Mouse (Mus musculus) E14TG2a.4 (cell line): ENCODE data around the gene Actn1.

ENCODE experiments used
- H3K27me3 ChIP-seq: 2 replicates; pipeline ENCODE4 v1.6.1; 2014; ENCODE audit warnings: low read length, control low read depth; ENCODE audit not compliant: insufficient read depth
- H3K36me3 ChIP-seq: 2 replicates; pipeline ENCODE4 v1.6.1; 2014; ENCODE audit warnings: low read length, control low read depth; ENCODE audit not compliant: insufficient read depth
- H3K4me1 ChIP-seq: replicated peaks from 2 replicates; pipeline ENCODE4 v1.6.1; 2014; ENCODE audit warnings: low read depth, low read length, control low read depth
- H3K4me3 ChIP-seq: replicated peaks from 2 replicates; pipeline ENCODE4 v1.5.1; 2014; ENCODE audit warnings: mild to moderate bottlenecking, low read length
- H3K9me3 ChIP-seq: 2 replicates; pipeline ENCODE4 v1.6.1; 2014; ENCODE audit warnings: low read length, control low read depth
- CTCF ChIP-seq: conservative IDR thresholded peaks from 2 replicates; pipeline ENCODE4 v1.5.1; 2014; ENCODE audit warnings: low read length
- NANOG ChIP-seq: IDR thresholded peaks from 2 replicates; pipeline ENCODE4 v1.6.1; 2014; ENCODE audit warnings: borderline replicate concordance, low read length, mixed read lengths
- POU5F1 ChIP-seq: IDR thresholded peaks from 2 replicates; pipeline ENCODE4 v1.6.1; 2014; ENCODE audit warnings: low read length, borderline replicate concordance

Actn1 gene

GRCm38 (mm10) chr12:80251554-80251953 is 8.6 kb downstream of the Actn1 start:
- Histone ChIP-seq H3K4me3 (no peak overlapping the region), H3K9me3 (no peaks in the 10 kb centered on the region), H3K4me1 (peaks cover 94% of the 10 kb centered on the region), H3K27me3 (no peaks in the 10 kb centered on the region), H3K36me3 (peaks cover 62% of the 10 kb centered on the region)
- no peak for TF ChIP-seq NANOG

DNA sequence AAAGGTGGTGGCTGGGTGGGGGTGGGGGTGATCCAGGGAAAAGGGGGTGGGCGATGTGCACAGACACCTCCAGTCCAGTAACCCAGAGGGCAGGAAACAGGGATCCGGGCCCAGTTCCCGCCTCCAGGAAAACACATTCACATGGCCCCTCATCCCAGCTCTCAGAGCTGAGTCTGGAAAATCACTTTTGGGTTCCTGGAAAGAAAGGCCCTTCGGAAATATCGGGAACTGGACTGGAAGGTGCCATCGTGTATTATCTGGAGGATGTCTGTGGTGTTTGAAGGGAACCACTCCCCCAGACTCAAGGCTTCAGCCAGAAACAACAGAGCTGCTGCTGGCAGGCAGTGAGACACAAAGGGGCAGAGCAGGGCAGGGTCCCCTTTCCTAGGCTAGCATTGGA is 10.6 kb downstream of the Actn1 start:
- H3K36me3 ChIP-seq = peaks cover 66% of the 10 kb centered on the region
- TF ChIP-seq CTCF (no peak), POU5F1 (no peak), NANOG (no peak)
- H3K9me3 ChIP-seq = no peaks in the 10 kb centered on the region
- peaks cover 96% of the 10 kb centered on the region for H3K4me1 ChIP-seq
- H3K4me3 ChIP-seq = no peak overlapping the region
- H3K27me3 ChIP-seq = no peaks in the 10 kb centered on the region

DNA sequence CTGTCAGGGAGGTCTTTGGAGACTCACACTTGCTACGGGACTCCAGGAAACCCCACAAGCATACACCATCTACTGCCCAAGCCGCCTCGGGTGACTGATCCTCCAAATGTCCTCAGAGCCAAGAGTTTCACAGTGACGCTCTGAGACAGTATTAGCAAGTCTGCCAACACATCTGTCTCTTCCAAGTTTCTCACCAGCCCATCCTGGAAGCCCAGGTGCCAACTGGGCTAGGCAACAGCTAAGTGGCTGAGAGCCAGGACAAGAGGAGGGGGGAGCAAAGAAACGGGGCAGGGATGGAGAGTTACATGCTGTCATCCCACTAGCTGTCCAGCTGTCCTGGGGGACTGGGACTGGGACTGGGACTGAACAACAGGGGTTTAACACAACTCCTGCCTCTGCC is 13.1 kb downstream of the Actn1 start:
- Histone ChIP-seq H3K36me3 (peaks cover 76% of the 10 kb centered on the region), H3K27me3 (no peaks in the 10 kb centered on the region), H3K9me3 (no peaks in the 10 kb centered on the region), H3K4me3 (no peak overlapping the region), H3K4me1 (peaks cover 96% of the 10 kb centered on the region)
- TF ChIP-seq CTCF (no peak), POU5F1 (no peak), NANOG (no peak)

- TF ChIP-seq CTCF (no peak), NANOG (no peak), POU5F1 (no peak)
These were observed 13.7 kb downstream of the Actn1 start for GRCm38 (mm10) chr12:80246505-80246904.

GRCm38 (mm10) chr12:80244755-80245154 is 15.4 kb downstream of the Actn1 start:
- H3K27me3 ChIP-seq = no peaks in the 10 kb centered on the region
- no peak overlapping the region for H3K4me3 ChIP-seq
- H3K36me3 ChIP-seq = peaks cover 86% of the 10 kb centered on the region
- peaks cover 96% of the 10 kb centered on the region for H3K4me1 ChIP-seq
- no peak for TF ChIP-seq POU5F1
- no peaks in the 10 kb centered on the region for H3K9me3 ChIP-seq

More at GRCm38 (mm10) chr12:80246505-80246904, 13.7 kb downstream of the Actn1 start:
- peaks cover 96% of the 10 kb centered on the region for H3K4me1 ChIP-seq
- H3K9me3 ChIP-seq = no peaks in the 10 kb centered on the region
- H3K27me3 ChIP-seq = no peaks in the 10 kb centered on the region
- H3K4me3 ChIP-seq = no peak overlapping the region
- peaks cover 78% of the 10 kb centered on the region for H3K36me3 ChIP-seq

- Histone ChIP-seq H3K9me3 (no peaks in the 10 kb centered on the region), H3K36me3 (peaks cover 89% of the 10 kb centered on the region), H3K4me3 (no peak overlapping the region), H3K4me1 (peaks cover 96% of the 10 kb centered on the region), H3K27me3 (no peaks in the 10 kb centered on the region)
- TF ChIP-seq CTCF (no peak), POU5F1 (no peak), NANOG (no peak)
These were observed 16.0 kb downstream of the Actn1 start for GRCm38 (mm10) chr12:80244127-80244526.

- H3K9me3 ChIP-seq = no peaks in the 10 kb centered on the region
- no peaks in the 10 kb centered on the region for H3K27me3 ChIP-seq
- H3K4me3 ChIP-seq = no peak overlapping the region
- peaks cover 85% of the 10 kb centered on the region for H3K36me3 ChIP-seq
- peaks cover 96% of the 10 kb centered on the region for H3K4me1 ChIP-seq
- no peak; the same call in 1 of the 2 replicates for TF ChIP-seq CTCF
- no peak for TF ChIP-seq POU5F1
- no peak for TF ChIP-seq NANOG
These were observed 16.8 kb downstream of the Actn1 start for GRCm38 (mm10) chr12:80243335-80243734.

DNA sequence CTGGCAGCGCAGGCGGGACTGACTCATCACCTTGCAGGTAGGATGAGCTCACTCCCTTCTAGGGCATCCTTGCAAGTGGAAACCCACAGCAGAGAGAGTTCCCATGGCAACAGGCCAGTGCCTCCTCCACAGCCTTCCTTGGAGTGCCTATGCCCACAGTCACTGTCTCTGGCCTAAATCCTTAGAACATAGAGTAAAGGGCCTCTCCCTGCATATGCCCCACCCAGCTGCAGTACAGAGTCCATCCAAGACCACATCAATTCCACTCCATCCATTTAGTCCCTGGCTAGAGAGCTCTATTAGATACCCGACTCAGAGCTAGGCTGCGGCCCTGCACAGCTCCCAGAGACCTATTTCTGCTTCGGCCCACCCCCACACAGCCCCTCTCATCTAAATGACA is 20.7 kb downstream of the Actn1 start:
- peaks cover 21% of the 10 kb centered on the region for H3K9me3 ChIP-seq
- no peak overlapping the region for H3K4me3 ChIP-seq

GRCm38 (mm10) chr12:80238523-80238922 is 21.6 kb downstream of the Actn1 start:
- peaks cover 51% of the 10 kb centered on the region for H3K4me1 ChIP-seq
- H3K4me3 ChIP-seq = no peak overlapping the region
- H3K36me3 ChIP-seq = peaks cover 82% of the 10 kb centered on the region
- no peak for TF ChIP-seq CTCF
- no peak for TF ChIP-seq POU5F1
- TF ChIP-seq NANOG = no peak
- peaks cover 24% of the 10 kb centered on the region for H3K9me3 ChIP-seq
- H3K27me3 ChIP-seq = no peaks in the 10 kb centered on the region

More for the DNA sequence above, 20.7 kb downstream of the Actn1 start:
- peaks cover 84% of the 10 kb centered on the region for H3K36me3 ChIP-seq
- TF ChIP-seq POU5F1 = no peak
- no peak for TF ChIP-seq NANOG
- no peak for TF ChIP-seq CTCF
- no peaks in the 10 kb centered on the region for H3K27me3 ChIP-seq
- peaks cover 60% of the 10 kb centered on the region for H3K4me1 ChIP-seq
